Mouse (Mus musculus) olfactory bulb, adult 2 months (tissue): ENCODE results near the gene Aif1.

Experiments used
- CTCF ChIP-seq: fragments of 200-500 bp; IDR thresholded peaks from 2 replicates; pipeline ENCODE4 v1.5.1; 2012; ENCODE audit warnings: low read depth, mild to moderate bottlenecking, low read length, moderate library complexity; ENCODE audit not compliant: insufficient read depth
- POLR2A ChIP-seq: fragments of 200-500 bp; IDR thresholded peaks from 2 replicates; pipeline ENCODE4 v1.6.1; 2012; ENCODE audit warnings: mild to moderate bottlenecking, low read depth, low read length, moderate library complexity; ENCODE audit not compliant: insufficient read depth

- TF ChIP-seq POLR2A (no peak), CTCF (no peak)
Measured at GRCm38 (mm10) chr17:35220156-35220952, 44.5 kb upstream of the Aif1 start, which contains the start of gene Gm16181.
